Mouse (Mus musculus) kidney, postnatal 0 days (tissue): ENCODE results near the gene Wnt5a. TPM values are rescaled to one million over a fixed set of nuclear protein-coding genes. Genes with fewer than 3 reads are reported as not detected.
A peak's percentile ranks its signal among the peaks of the same experiment; 100 is the strongest.

ENCODE experiments used
- ATAC-seq: fragments of 200-750 bp; cut with Nextera tagmentation; replicated peaks from 2 replicates; pipeline ENCODE4 v1.8.0; 2017; ENCODE audit warnings: low read depth, moderate number of reproducible peaks, moderate TSS enrichment, moderate library complexity; ENCODE audit not compliant: low FRiP score
- DNase-seq: peaks from one replicate; pipeline ENCODE4 v3.0.0-alpha.2; 2016; ENCODE audit warnings: low spot score
- H3K27ac ChIP-seq: fragments of 300-500 bp; sonication (generic); 2 replicates; pipeline ENCODE4 v1.5.1; 2014; ENCODE audit warnings: mild to moderate bottlenecking
- H3K27me3 ChIP-seq: fragments of 300-500 bp; sonication (generic); 2 replicates; pipeline ENCODE4 v1.6.1; 2014; ENCODE audit warnings: low read length, mixed read lengths; ENCODE audit not compliant: insufficient read depth
- H3K36me3 ChIP-seq: fragments of 300-500 bp; sonication (generic); 2 replicates; pipeline ENCODE4 v1.6.1; 2014; ENCODE audit warnings: low read length, mixed read lengths; ENCODE audit not compliant: insufficient read depth
- H3K4me1 ChIP-seq: fragments of 300-500 bp; sonication (generic); replicated peaks from 2 replicates; pipeline ENCODE4 v1.6.1; 2014; ENCODE audit warnings: antibody characterized with exemption, low read length, mixed read lengths; ENCODE audit not compliant: insufficient read depth
- H3K4me2 ChIP-seq: fragments of 300-500 bp; sonication (generic); 2 replicates; pipeline ENCODE4 v1.6.1; 2014; ENCODE audit warnings: mild to moderate bottlenecking, low read length, moderate library complexity, mixed read lengths
- H3K4me3 ChIP-seq: fragments of 300-500 bp; sonication (generic); replicated peaks from 2 replicates; pipeline ENCODE4 v1.5.1; 2014; ENCODE audit warnings: low read depth, low read length
- H3K9ac ChIP-seq: fragments of 300-500 bp; sonication (generic); 2 replicates; pipeline ENCODE4 v1.6.1; 2014; ENCODE audit warnings: low read depth, low read length
- H3K9me3 ChIP-seq: fragments of 300-500 bp; sonication (generic); replicated peaks from 2 replicates; pipeline ENCODE4 v1.6.1; 2016; ENCODE audit warnings: low read length, inconsistent platforms, mixed read lengths
- CTCF ChIP-seq: IDR thresholded peaks from 2 replicates; pipeline ENCODE4 v1.5.1; 2016; ENCODE audit warnings: antibody characterized with exemption, low read depth, mild to moderate bottlenecking, moderate library complexity
- WGBS: fragments of 180-500 bp; shearing (Covaris S2); extraction: QIAGEN DNeasy Blood & Tissue Kit; methylation state at CpG from one replicate; pipeline ENCODE4 v1.1.7; 2014; 5-methylcytosine and 5-hydroxymethylcytosine counted together
- polyA plus RNA-seq: library from polyadenylated mRNA; unstranded; fragments of >200 nt; fragmentation: Nextera tagmentation; extraction: Ambion mirVana; gene quantifications from 2 replicates; pipeline ENCODE4 v1.2.1, GENCODE M21; 2015

The Wnt5a gene
- polyA plus RNA-seq, 1 experiment from 2014 or later: 23.3 TPM

DNA sequence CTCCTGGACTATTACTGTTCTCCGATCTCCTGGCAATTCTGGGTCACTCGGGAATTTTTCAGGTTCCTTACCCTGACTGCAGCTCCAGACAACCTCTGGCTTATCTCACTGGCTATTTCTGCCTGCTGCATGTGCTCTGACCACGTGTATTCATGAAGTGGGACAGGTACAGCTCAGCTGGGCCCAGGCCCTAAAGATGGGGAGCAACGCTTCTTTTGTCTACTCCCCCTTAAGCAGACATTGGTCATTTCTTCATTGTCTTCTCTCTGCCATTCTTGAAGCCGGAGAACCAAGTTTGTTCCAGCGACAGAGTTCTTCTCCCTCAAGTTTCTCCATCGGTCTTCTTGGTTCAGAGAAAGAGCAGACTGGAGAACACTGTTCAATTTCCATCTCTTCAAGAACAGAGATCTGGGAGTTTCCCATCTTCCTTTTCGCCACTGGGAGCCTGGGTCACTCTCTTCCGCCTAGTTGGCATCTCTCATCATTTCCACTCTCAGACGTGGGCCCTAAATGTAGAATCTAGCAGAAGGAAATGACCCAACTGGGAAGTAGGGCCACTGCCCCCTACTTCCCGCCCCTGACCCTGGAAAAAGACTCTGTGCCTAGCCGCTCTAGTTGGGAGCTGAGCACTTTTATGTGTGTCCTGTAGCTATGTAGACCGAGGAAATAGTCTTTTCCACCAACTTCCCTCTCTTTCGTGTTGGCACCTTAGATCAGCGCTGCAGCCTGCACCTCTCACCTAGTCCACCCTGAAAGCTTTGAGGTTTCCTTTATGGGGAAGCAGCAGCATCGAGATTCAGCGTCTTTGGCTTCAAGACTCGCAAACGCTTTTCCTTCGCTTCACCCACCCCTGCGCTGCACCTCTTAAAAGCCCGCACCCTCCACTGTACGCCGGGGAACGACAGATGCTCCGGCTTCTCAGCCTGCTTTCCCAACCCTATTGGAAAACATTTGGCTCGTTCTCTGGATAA is 4.0 kb downstream of the Wnt5a start:
- peak overlapping the region; percentile 63 for H3K4me2 ChIP-seq
- no peak overlapping the region for H3K9ac ChIP-seq
- peaks cover 14% of the 10 kb centered on the region; the same call in 1 of the 2 replicates for H3K4me1 ChIP-seq
- no peak overlapping the region for H3K27ac ChIP-seq
- no peaks in the 10 kb centered on the region for H3K9me3 ChIP-seq
- ATAC-seq (no peak), DNase-seq (peak; percentile 34)
- 28% methylated on average over 27 of the region's 27 CpGs for WGBS
- peak overlapping the region; percentile 41 for H3K4me3 ChIP-seq
- 0 out of 2 replicates have a peak, but pooled peaks cover 2% of the 10 kb centered on the region for H3K36me3 ChIP-seq
- TF ChIP-seq CTCF: no peak
- H3K27me3 ChIP-seq: peaks cover 23% of the 10 kb centered on the region; the same call in 1 of the 2 replicates

DNA sequence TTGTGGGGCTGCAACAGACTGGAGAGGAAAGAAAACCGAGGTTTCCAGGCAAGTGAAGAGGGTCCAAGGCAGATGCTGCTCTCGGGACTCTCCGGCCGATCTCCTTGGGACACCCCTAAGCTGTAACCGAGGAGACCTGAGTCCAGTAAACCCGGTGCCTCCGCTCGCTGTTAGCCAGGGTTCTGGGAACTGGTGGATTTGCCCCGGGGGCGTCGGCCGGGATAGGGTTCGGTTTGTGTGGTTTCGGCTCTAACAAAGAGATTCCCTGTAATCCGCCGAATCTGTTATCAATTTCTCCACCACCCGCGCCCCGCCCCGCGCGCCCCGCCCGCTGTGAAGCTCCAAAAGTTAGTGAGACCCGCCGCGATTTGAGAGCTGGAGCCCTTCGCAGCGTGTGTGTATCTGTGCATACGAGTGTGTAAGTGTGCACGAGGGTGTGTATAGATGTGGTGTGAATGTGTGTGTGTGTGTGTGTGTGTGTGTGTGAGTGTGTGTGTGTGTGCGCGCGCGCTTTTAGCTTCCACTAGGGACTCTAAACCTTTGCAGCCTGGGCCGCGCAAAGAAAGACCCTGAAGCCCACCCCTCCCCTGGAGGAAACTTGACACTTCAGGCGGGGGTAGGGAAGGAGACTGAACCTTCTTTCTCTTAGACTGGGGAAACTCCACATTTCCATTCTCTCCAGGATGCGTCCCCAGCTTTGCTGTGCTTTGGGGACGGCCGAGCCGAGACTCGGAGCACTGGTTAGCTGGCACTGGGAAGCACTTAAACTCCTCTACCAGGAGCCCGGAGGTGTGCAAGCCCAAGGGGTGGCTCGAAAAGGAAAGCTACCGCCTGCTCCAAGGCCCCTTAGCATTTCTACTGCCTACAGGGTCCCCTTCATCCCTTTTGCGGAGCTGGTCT is 5.1 kb downstream of the Wnt5a start:
- Histone ChIP-seq H3K36me3 (0 out of 2 replicates have a peak, but pooled peaks cover 2% of the 10 kb centered on the region), H3K27ac (no peak overlapping the region), H3K27me3 (peaks cover 22% of the 10 kb centered on the region; the same call in 1 of the 2 replicates), H3K4me1 (peaks cover 9% of the 10 kb centered on the region; the same call in 1 of the 2 replicates), H3K9ac (peak overlapping the region; percentile 50), H3K4me2 (peak overlapping the region; percentile 63), H3K9me3 (no peaks in the 10 kb centered on the region), H3K4me3 (peak overlapping the region; percentile 41)
- ATAC-seq: no peak
- TF ChIP-seq CTCF: no peak
- DNase-seq: peak; percentile 53
- WGBS: 2% methylated on average over 47 of the region's 47 CpGs

DNA sequence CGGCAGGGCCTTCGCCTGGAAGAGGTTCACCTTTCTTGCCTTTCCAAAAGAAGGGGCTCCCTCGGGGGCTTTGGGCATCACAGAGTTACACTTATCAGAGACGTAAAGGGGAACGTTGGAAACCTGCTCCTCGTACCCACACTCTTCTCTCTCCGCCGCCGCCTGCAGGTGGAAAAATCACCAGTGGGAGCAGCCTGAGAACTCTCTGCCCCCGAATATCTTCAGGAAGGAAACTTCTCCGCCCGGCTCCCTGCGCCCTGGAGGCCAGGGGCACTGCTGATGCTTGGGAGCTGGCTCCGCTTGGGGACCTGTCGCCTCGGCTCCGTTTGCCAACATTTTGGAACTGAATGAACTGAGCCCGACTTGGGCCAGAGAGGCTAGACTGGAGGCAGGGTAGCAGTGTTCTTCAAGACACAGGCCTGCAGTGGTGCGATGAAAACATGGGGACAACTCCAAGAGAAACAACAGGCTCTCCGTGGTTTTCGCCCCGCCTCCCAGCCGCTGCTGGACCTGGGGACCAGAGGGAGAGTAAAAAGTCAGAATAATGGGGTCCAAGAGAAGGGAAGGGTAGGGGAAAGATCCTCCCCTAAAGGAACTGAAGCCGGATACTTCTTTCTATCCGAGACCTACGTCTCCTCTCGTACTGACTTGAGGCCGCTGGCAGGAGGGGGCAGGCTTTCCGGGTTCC is 5.9 kb downstream of the Wnt5a start:
- no peaks in the 10 kb centered on the region for H3K9me3 ChIP-seq
- WGBS: 4% methylated on average over 29 of the region's 29 CpGs
- ATAC-seq: 0 out of 2 replicates have a peak, but pooled peaks have one; percentile 11
- peak overlapping the region; percentile 41 for H3K9ac ChIP-seq
- no peak overlapping the region for H3K27ac ChIP-seq
- H3K4me1 ChIP-seq: peaks cover 9% of the 10 kb centered on the region; the same call in 1 of the 2 replicates
- 0 out of 2 replicates have a peak, but pooled peaks cover 2% of the 10 kb centered on the region for H3K36me3 ChIP-seq
- peak; percentile 47 for DNase-seq
- peak overlapping the region; percentile 41 for H3K4me3 ChIP-seq
- TF ChIP-seq CTCF: peak; percentile 34; the same call in 1 of the 2 replicates
- H3K27me3 ChIP-seq: peaks cover 22% of the 10 kb centered on the region; the same call in 1 of the 2 replicates
- peak overlapping the region; percentile 63 for H3K4me2 ChIP-seq

DNA sequence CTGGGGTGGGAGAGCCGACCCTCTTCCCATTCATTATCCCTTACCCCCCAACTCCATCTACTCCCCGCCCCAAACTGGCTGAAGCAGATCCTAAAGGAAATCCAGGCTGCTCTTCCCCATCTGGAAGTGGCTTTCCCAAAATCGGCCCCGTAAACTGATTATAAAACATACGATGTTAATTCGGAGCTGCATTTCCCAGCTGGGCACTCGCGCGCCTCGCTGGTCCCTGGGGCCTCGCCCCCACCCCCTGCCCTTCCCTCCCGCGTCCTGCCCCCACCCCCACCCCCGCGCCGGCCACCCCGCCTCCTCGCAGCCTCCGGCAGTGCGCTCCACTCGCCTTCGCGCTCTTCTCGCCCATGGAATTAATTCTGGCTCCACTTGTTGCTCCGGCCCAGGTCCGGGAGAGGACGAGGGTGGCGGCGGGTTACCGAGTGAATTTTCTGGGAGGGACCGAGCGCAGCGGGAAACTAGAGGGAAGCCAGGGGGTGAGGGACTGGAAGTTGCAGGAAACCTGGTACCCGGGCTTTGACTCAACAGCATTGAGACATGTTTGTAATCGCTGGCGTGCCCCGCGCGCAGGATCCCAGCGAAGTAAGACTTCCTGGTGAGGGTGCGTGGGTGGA is 6.6 kb downstream of the Wnt5a start:
- no peak for TF ChIP-seq CTCF
- Histone ChIP-seq H3K27ac (no peak overlapping the region), H3K9me3 (no peaks in the 10 kb centered on the region), H3K27me3 (peaks cover 22% of the 10 kb centered on the region; the same call in 1 of the 2 replicates), H3K4me1 (peaks cover 9% of the 10 kb centered on the region; the same call in 1 of the 2 replicates), H3K4me3 (peak overlapping the region; percentile 41), H3K9ac (peak overlapping the region; percentile 41), H3K4me2 (peak overlapping the region; percentile 63), H3K36me3 (0 out of 2 replicates have a peak, but pooled peaks cover 2% of the 10 kb centered on the region)
- under 1% methylated on average over 40 of the region's 41 CpGs for WGBS
- ATAC-seq (peak; percentile 14; the same call in 1 of the 2 replicates), DNase-seq (peak; percentile 44)
